Mouse (Mus musculus) adrenal gland, adult (tissue): ENCODE measurements at regions not wholly inside any gene's neighbourhood (a gene's known extent, or its start where the extent isn't known, plus 50 kb on each side); places are given as distances from the start of the nearest gene placed in this dataset.

Experiments
- DNase-seq, 2 experiments: peaks; one replicate each; pipeline ENCODE4 v3.0.0; 2022 to 2023; ENCODE audit warnings: low spot score in 1 of 2; ENCODE audit not compliant: inconsistent age in 2 of 2

- DNase-seq, result no peak
Observed at GRCm38 (mm10) chr9:120676771-120677170, 105.5 kb downstream of the Rpl14 start.

GRCm38 (mm10) chr9:120677216-120677615 is 106.0 kb downstream of the Rpl14 start:
- DNase-seq, result no peak

- no peak for DNase-seq
Observed at GRCm38 (mm10) chr9:120679822-120680426, 108.7 kb downstream of the Rpl14 start.

GRCm38 (mm10) chr9:120681404-120681803 is 110.2 kb downstream of the Rpl14 start:
- no peak for DNase-seq

- no peak for DNase-seq
Observed at GRCm38 (mm10) chr9:120685961-120686360, 114.7 kb downstream of the Rpl14 start.

- DNase-seq, result no peak
Observed at GRCm38 (mm10) chr9:120689025-120689424, 117.8 kb downstream of the Rpl14 start.

GRCm38 (mm10) chr9:120690510-120690909 is 119.3 kb downstream of the Rpl14 start:
- no peak for DNase-seq

DNA sequence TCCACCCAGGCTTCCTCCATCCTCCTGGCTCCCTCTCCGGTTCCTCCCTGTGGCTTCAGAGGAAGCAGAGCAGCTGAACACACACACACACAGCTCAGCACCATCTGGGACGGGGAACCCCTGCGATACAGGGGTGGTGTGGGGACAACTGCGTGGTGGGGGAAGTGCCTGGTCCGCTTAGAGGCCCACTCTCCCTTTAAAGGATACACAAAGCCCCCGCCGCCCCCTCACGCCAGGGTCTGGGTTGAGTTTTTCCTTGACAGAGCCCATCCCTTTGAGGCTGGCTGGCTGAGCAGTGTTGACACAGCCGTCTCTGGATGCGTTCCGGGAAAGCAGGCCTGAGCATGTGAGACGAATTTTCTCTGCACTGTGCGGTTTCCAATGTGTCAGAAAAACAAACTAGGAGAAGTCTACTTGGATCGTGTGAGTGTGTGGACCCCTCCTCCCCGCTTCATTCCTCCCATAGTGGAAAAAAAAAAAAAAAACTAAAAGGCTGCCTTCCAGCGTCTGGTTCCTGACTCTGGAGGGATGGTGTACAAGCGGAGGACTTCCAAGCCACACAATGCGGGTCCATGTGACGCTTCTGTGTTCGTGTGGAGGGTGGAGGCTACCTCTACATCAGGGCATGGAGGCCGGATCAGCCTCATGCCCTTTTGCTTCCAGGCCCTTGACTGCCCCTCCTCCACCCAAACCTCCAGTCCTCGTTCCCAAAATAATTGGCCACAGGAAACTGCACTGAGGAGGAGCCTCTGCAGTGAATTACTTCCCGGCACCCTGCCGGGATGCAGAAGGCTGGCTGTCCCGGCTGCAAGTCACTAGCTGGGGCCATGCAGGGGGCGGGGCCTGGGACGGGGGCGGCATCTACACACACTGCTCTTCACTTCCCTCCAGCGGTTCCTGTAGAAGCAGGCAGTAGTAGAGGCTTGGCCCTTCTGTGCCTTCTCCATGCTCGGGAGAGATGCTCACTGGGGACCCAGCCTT is 120.0 kb downstream of the Rpl14 start:
- peak; percentile 87 to 92 for DNase-seq

- DNase-seq, result no peak
Observed at GRCm38 (mm10) chr9:120691971-120692401, 120.7 kb downstream of the Rpl14 start.

- DNase-seq, result no peak
Observed at GRCm38 (mm10) chr9:120694457-120694856, 123.2 kb downstream of the Rpl14 start.

DNA sequence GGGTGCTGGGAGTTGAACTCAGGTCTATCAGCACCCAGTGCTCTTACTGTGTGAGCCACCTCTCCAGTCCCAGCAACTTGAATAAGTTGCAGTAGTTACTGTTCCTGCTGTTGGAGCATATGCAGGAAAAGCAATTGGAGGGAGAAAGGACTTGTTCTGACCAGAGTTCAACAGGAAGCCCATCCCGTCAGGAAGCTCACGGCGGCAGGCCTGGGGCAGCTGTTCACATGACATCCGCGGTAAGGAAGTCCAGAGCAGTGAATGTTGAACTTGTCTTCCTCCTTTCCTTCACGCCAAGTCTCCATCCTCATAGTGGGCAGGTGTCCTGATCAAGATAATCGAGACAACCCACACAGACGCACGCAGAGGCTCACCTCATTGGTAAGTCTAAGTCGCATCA is 124.7 kb downstream of the Rpl14 start:
- DNase-seq, result peak; percentile 24 to 30

- DNase-seq, result no peak
Observed at GRCm38 (mm10) chr9:120697749-120698148, 126.5 kb downstream of the Rpl14 start.

GRCm38 (mm10) chr9:120699781-120700180 is 128.5 kb downstream of the Rpl14 start:
- DNase-seq, result no peak

GRCm38 (mm10) chr9:120702836-120703235 is 131.6 kb downstream of the Rpl14 start:
- no peak for DNase-seq

DNA sequence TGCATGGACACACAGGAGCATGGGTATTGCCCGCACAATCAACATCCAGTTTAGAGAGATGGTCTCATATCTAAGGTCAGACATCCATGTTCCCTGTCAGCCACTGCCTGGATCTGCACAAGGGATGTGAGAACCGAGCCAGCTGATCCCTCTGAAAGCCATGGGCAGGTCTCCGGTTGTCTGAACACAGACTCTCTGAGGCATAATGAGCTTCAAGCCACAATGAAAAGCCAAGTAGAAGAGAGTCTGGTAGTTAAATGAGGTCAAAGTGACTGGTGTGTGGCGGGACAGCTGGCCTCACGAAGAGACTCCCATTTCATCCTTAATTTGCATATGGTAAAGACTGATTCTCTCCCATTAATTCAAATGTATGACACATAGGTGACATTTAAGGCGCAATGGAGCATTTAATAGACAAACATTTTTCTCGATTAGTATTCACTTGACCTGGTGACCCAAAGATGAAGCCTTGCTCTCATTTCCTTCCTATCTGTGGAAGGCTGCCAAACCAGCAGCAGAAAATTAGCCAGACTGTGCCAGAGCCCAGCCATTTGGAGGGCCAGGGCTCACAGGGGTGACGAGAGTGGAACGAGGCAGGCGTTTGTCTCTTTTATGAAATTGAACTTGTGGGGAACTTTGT is 132.2 kb downstream of the Rpl14 start:
- peak; percentile 38 to 61 for DNase-seq

- DNase-seq, result no peak
Observed at GRCm38 (mm10) chr9:120706562-120707198, 135.4 kb downstream of the Rpl14 start.

DNA sequence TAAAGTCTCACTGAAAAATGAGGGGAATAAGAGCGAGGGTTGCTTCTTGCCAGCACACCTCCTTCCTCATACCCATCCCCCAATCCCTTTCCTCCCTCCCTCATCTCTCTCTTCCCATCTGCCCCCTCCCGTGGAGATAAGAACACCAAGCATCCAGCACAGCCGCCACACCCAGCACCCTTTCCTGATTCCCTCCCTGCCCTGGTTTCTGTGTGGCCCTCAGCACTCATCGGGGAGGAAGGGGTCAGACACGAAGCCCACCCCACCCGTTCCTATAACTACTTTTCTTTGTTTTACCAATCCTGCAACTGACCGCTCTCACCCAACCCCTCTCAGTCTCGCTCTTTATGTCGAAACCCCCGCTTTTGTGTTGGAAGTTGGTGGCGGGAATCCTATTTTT is 137.3 kb downstream of the Rpl14 start:
- no peak for DNase-seq

- DNase-seq, result no peak
Observed at GRCm38 (mm10) chr9:120709146-120709655, 138.0 kb downstream of the Rpl14 start.

- no peak for DNase-seq
Observed at GRCm38 (mm10) chr9:120712987-120713386, 141.7 kb downstream of the Rpl14 start.

- no peak for DNase-seq
Observed at GRCm38 (mm10) chr9:120715665-120716121, 144.4 kb downstream of the Rpl14 start.

- DNase-seq, result no peak
Observed at GRCm38 (mm10) chr9:120718812-120719211, 147.6 kb downstream of the Rpl14 start.
